Comparison of ENCODE assay signal across 8 mouse cellular contexts in genomic region chr7:30050882-30051548, GRCm38 (mm10). TPM values are rescaled to one million over a fixed set of nuclear protein-coding genes. Genes with fewer than 3 reads are reported as not detected.
DNase-seq lines count a peak whose midpoint lies in the region; ATAC-seq and TF ChIP-seq lines count a peak whose summit lies in the region.

Gene Zfp14 (minus strand): TSS chr7:30051380.

- 0 out of 2 replicates have a peak, but pooled peaks cover 5% of the 10 kb centered on the region for H3K36me3 ChIP-seq in ES-Bruce4 (ENCODE audit: control insufficient read depth, insufficient read depth, low read length, poor library complexity, severe bottlenecking)
- peaks cover 13% of the 10 kb centered on the region for H3K36me3 ChIP-seq in forebrain, embryonic 14.5 days (ENCODE audit: control insufficient read depth, insufficient read depth, low read length)

- no peaks in the 10 kb centered on the region for H3K4me1 ChIP-seq in ES-Bruce4 (ENCODE audit: control insufficient read depth, insufficient read depth, low read length)
- peaks cover 7% of the 10 kb centered on the region for H3K4me1 ChIP-seq in forebrain, embryonic 14.5 days (ENCODE audit: control insufficient read depth, insufficient read depth, low read length)
- no peaks in the 10 kb centered on the region; the same call in 1 of the 2 replicates for H3K4me1 ChIP-seq in lung, adult 2 months (ENCODE audit: control insufficient read depth, insufficient read depth, low read length)

- no peak for TF ChIP-seq CTCF in ES-Bruce4 (IDR thresholded peaks at IDR 0.05; ENCODE audit: low read depth, low read length)
- no peak for TF ChIP-seq CTCF in lung, adult 2 months (IDR thresholded peaks at IDR 0.05; ENCODE audit: insufficient read depth, low read length)

- TF ChIP-seq POLR2A in ES-Bruce4 (IDR thresholded peaks at IDR 0.05; ENCODE audit: insufficient read depth, low read length) = no peak
- TF ChIP-seq POLR2A in lung, adult 2 months (IDR thresholded peaks at IDR 0.05; ENCODE audit: borderline replicate concordance, extremely low read depth, low read depth, low read length) = peak; percentile 69; the same call in 1 of the 2 replicates

- peak; percentile 96 for DNase-seq in forebrain, embryonic 14.5 days (ENCODE audit: low spot score)
- DNase-seq in heart, postnatal 25 days (ENCODE audit: low spot score) = peak; percentile 82
- DNase-seq in layer of hippocampus, adult 18-20 months (ENCODE audit: low spot score in 2 of 2) = peak; percentile 91 to 95
- peak; percentile 87 for DNase-seq in lung, adult 2 months
- DNase-seq in thymus, adult 18-20 months = peak; percentile 82 to 87

- no peak for TF ChIP-seq EP300 in ES-Bruce4 (IDR thresholded peaks at IDR 0.05; ENCODE audit: insufficient read depth, low read depth, low read length)

- WGBS in forebrain, embryonic 14.5 days = under 1% methylated on average over 40 of the region's 40 CpGs
- WGBS in lung, adult 2 months = under 1% methylated on average over 40 of the region's 40 CpGs

- H3K4me2 ChIP-seq in forebrain, embryonic 14.5 days (ENCODE audit: low read length) = peak within 1 kb of the TSS; percentile 76

- intact Hi-C loops in heart, postnatal 25 days (cut with DNase I) = loop anchor here (5.0 kb wide), 2 partner anchors 36 to 144 kb away; partner anchors contain the start of genes Zfp27 and Zfp383

- H3K9ac ChIP-seq in ES-Bruce4 (ENCODE audit: low read depth, poor library complexity, severe bottlenecking) = peak within 1 kb of the TSS; percentile 44
- H3K9ac ChIP-seq in forebrain, embryonic 14.5 days (ENCODE audit: low read length) = peak within 1 kb of the TSS; percentile 90

- no peak within 1 kb of the TSS for H3K27ac ChIP-seq in ES-Bruce4 (ENCODE audit: insufficient read depth, low read length)
- peak within 1 kb of the TSS; percentile 89 for H3K27ac ChIP-seq in forebrain, embryonic 14.5 days (ENCODE audit: low read depth, low read length)

- no peaks in the 10 kb centered on the region for H3K27me3 ChIP-seq in ES-Bruce4 (ENCODE audit: control insufficient read depth, insufficient read depth, low read length, poor library complexity, severe bottlenecking)
- H3K27me3 ChIP-seq in forebrain, embryonic 14.5 days (replicated peaks; ENCODE audit: control insufficient read depth, insufficient read depth, low read length) = no peaks in the 10 kb centered on the region

- ATAC-seq in cerebellum, adult (ENCODE audit: insufficient number of reproducible peaks, low FRiP score, low TSS enrichment) = peak; percentile 99
- peak; percentile 100 for ATAC-seq in forebrain, embryonic 14.5 days
- ATAC-seq in neutrophil, adult 5-6 weeks (ENCODE audit: extremely low read depth, insufficient number of reproducible peaks, low FRiP score, poor library complexity, severe bottlenecking) = peak; percentile 99

- peak within 1 kb of the TSS; percentile 92 for H3K4me3 ChIP-seq in ES-Bruce4 (ENCODE audit: low read depth, low read length)
- peak within 1 kb of the TSS; percentile 73 for H3K4me3 ChIP-seq in forebrain, embryonic 14.5 days (ENCODE audit: low read depth, low read length)
- peak within 1 kb of the TSS; percentile 95 for H3K4me3 ChIP-seq in lung, adult 2 months (replicated peaks; ENCODE audit: extremely low read depth, low read depth, low read length)

- no peaks in the 10 kb centered on the region for H3K9me3 ChIP-seq in ES-Bruce4 (replicated peaks; ENCODE audit: control insufficient read depth, insufficient read depth, low read length, poor library complexity, severe bottlenecking)
- H3K9me3 ChIP-seq in forebrain, embryonic 14.5 days (replicated peaks; ENCODE audit: control insufficient read depth, low read length) = no peaks in the 10 kb centered on the region

RNA-seq across cellular contexts. Expression of gene Zfp14, which starts in this region (rescaled TPM):
- polyA plus RNA-seq in ES-Bruce4 (2011; ENCODE audit: insufficient read depth, insufficient read length, low read depth, missing spikeins) = 1.2 and 2.8 TPM in 2 replicates
- 14.3 and 17.1 TPM in 2 replicates for polyA plus RNA-seq in forebrain, embryonic 14.5 days (2014; fragmentation: Nextera tagmentation; extraction: Ambion mirVana)
- 1 to 10 TPM; 2.2 to 2.8 TPM for total RNA-seq in heart, postnatal 25 days (2021)
- 10 to 100 TPM in 1 of 2 experiments, 1 to 10 TPM in 1; 8.9 to 11.2 TPM for total RNA-seq in layer of hippocampus, adult 18-20 months (2021)
- 3.6 and 4.9 TPM in 2 replicates for polyA plus RNA-seq in lung, adult 2 months (2012; rRNA removed)
- total RNA-seq in neutrophil, adult 5-6 weeks (2017) = 3.6 and 4.3 TPM in 2 replicates
